In the genomic region with DNA sequence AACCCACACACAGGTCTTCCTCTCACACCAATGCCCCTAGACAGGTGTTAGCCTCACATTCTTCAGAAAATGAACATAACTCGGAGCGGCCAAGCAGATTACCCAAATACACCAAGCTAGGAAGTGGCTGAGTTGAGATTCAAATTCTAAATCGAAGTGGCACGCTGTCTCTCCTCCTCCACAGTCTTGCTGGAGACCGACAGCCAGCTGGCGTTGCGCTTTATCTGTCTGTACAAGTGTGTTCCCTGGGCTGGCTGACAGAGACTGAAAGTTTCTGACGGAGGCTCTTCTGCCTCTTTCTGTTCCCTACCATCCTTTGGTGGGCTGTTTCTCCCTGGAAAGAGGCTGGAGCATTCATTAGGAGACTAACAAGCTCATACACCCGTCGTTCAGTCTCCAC, we compare ENCODE assay signal across 28 mouse cellular contexts. TPM values are rescaled to one million over a fixed set of nuclear protein-coding genes. Genes with fewer than 3 reads are reported as not detected.
DNase-seq lines count a peak whose midpoint lies in the region; ATAC-seq and TF ChIP-seq lines count a peak whose summit lies in the region.
"Had no signal": no experiment of that assay in that cellular context is flagged by ENCODE, and none has a peak within 500 bp of the region (broad histone marks: within the 10 kb centered on the region; RNA-seq: fewer than 3 reads in every experiment).

No protein-coding gene starts in this region.

- no peak overlapping the region for H3K27ac ChIP-seq in forebrain, postnatal 0 days (ENCODE audit: low read depth, low read length)
- no peak overlapping the region for H3K27ac ChIP-seq in forebrain, embryonic 14.5 days (ENCODE audit: low read depth, low read length)
- H3K27ac ChIP-seq: forebrain, embryonic 13.5 days; limb, embryonic 15.5 days; midbrain, embryonic 10.5 days; neural tube, embryonic 12.5 days had no signal

- H3K9ac ChIP-seq in forebrain, postnatal 0 days = no peak overlapping the region
- H3K9ac ChIP-seq in forebrain, embryonic 14.5 days (ENCODE audit: low read length) = no peak overlapping the region
- H3K9ac ChIP-seq: forebrain, embryonic 13.5 days; limb, embryonic 15.5 days; liver, postnatal 0 days; neural tube, embryonic 12.5 days had no signal

- no peak for TF ChIP-seq CTCF in forebrain, postnatal 0 days (IDR thresholded peaks at IDR 0.05; ENCODE audit: low read depth)

- 76% methylated on average over 10 of the region's 10 CpGs for WGBS in forebrain, postnatal 0 days
- 83% methylated on average over 10 of the region's 10 CpGs for WGBS in forebrain, embryonic 14.5 days

- H3K36me3 ChIP-seq in forebrain, postnatal 0 days (ENCODE audit: insufficient read depth) = no peaks in the 10 kb centered on the region
- no peaks in the 10 kb centered on the region for H3K36me3 ChIP-seq in forebrain, embryonic 14.5 days (ENCODE audit: control insufficient read depth, insufficient read depth, low read length)
- H3K36me3 ChIP-seq: G1E; limb, embryonic 15.5 days; midbrain, embryonic 10.5 days; neural tube, embryonic 12.5 days had no signal

- no peaks in the 10 kb centered on the region for H3K9me3 ChIP-seq in forebrain, postnatal 0 days (ENCODE audit: low read length)
- no peaks in the 10 kb centered on the region for H3K9me3 ChIP-seq in forebrain, embryonic 14.5 days (replicated peaks; ENCODE audit: control insufficient read depth, low read length)
- H3K9me3 ChIP-seq: forebrain, embryonic 13.5 days; limb, embryonic 15.5 days; midbrain, embryonic 10.5 days; neural tube, embryonic 12.5 days had no signal

- H3K4me3 ChIP-seq in forebrain, postnatal 0 days (ENCODE audit: low read depth, low read length) = no peak overlapping the region
- no peak overlapping the region for H3K4me3 ChIP-seq in forebrain, embryonic 14.5 days (ENCODE audit: low read depth, low read length)
- H3K4me3 ChIP-seq: forebrain, embryonic 13.5 days; limb, embryonic 15.5 days; midbrain, embryonic 10.5 days; neural tube, embryonic 12.5 days had no signal

- ATAC-seq in forebrain, postnatal 0 days = no peak
- no peak for ATAC-seq in forebrain, embryonic 14.5 days
- ATAC-seq in megakaryocyte-erythroid progenitor cell, adult 5-6 weeks (replicated peaks; ENCODE audit: low FRiP score, low TSS enrichment, poor library complexity, severe bottlenecking) = no peak
- ATAC-seq: CD4-positive, CD25-positive, alpha-beta regulatory T cell, adult 4 months; forebrain, embryonic 13.5 days; hindbrain, embryonic 16.5 days; liver, postnatal 0 days had no signal

- H3K27me3 ChIP-seq in forebrain, postnatal 0 days (ENCODE audit: insufficient read depth, low read length) = no peaks in the 10 kb centered on the region
- H3K27me3 ChIP-seq in forebrain, embryonic 14.5 days (replicated peaks; ENCODE audit: control insufficient read depth, insufficient read depth, low read length) = no peaks in the 10 kb centered on the region
- H3K27me3 ChIP-seq: forebrain, embryonic 13.5 days; limb, embryonic 15.5 days; neural tube, embryonic 12.5 days had no signal

- H3K4me2 ChIP-seq in forebrain, postnatal 0 days (ENCODE audit: low read depth) = no peak overlapping the region
- no peak overlapping the region for H3K4me2 ChIP-seq in forebrain, embryonic 14.5 days (ENCODE audit: low read length)
- H3K4me2 ChIP-seq: forebrain, embryonic 13.5 days; heart, embryonic 11.5 days; limb, embryonic 15.5 days; neural tube, embryonic 12.5 days had no signal

- DNase-seq in forebrain, postnatal 0 days = peak; percentile 33
- no peak for DNase-seq in forebrain, embryonic 14.5 days (ENCODE audit: low spot score)
- peak; percentile 49 to 61 for DNase-seq in frontal cortex, postnatal 36 days (ENCODE audit: low spot score in 2 of 2)
- peak; percentile 2 to 30 for DNase-seq in left cerebral cortex, adult 9 months (ENCODE audit: low spot score in 2 of 2)
- DNase-seq in right cerebral cortex, postnatal 14 days = peak; percentile 34
- no peak for DNase-seq in gastrocnemius, postnatal 25 days
- DNase-seq in adrenal gland, postnatal 14 days = no peak
- DNase-seq: cerebellum, adult 18-20 months; cerebellum, postnatal 36 days; gastrocnemius, postnatal 36 days; heart, postnatal 36 days; kidney, adult 11 months; kidney, postnatal 25 days; liver, postnatal 0 days; lung, postnatal 36 days; thymus, adult 18-20 months had no signal

- H3K4me1 ChIP-seq in forebrain, postnatal 0 days (ENCODE audit: insufficient read depth) = no peaks in the 10 kb centered on the region
- H3K4me1 ChIP-seq in forebrain, embryonic 14.5 days (ENCODE audit: control insufficient read depth, insufficient read depth, low read length) = no peaks in the 10 kb centered on the region
- H3K4me1 ChIP-seq: forebrain, embryonic 13.5 days; limb, embryonic 15.5 days; neural tube, embryonic 12.5 days had no signal

RNA-seq across cellular contexts. Expression of a gene that starts 37.7 kb away (rescaled TPM):
- 14.1 and 18.5 TPM in 2 replicates for total RNA-seq in forebrain, postnatal 0 days (2014; rRNA removed)
- 1.5 and 2.2 TPM in 2 replicates for polyA plus RNA-seq in forebrain, postnatal 0 days (2015; fragmentation: Nextera tagmentation; extraction: Ambion mirVana)
- polyA plus RNA-seq in forebrain, embryonic 14.5 days (2014; fragmentation: Nextera tagmentation; extraction: Ambion mirVana) = 0.85 and 0.89 TPM in 2 replicates
- under 1 TPM; 0.13 to 0.15 TPM for total RNA-seq in gastrocnemius, postnatal 25 days (2021)
- total RNA-seq in adrenal gland, postnatal 14 days (2021) = 0.85 and 0.90 TPM in 2 replicates
- 0.04 TPM in 1 of 2 replicates, not detected in the other for total RNA-seq in megakaryocyte-erythroid progenitor cell, adult 5-6 weeks (2014; fragmentation: Nextera tagmentation)
- not detected in 2 replicates for total RNA-seq in megakaryocyte-erythroid progenitor cell, adult 5-6 weeks (2017)
- total RNA-seq: G1E; gastrocnemius, postnatal 36 days; monocyte, adult 5-6 weeks had no signal
- polyA plus RNA-seq: CD4-positive, CD25-positive, alpha-beta regulatory T cell, adult 4 months; G1E had no signal

RNA-seq across cellular contexts. Expression of a gene that starts 45.5 kb away (rescaled TPM):
- total RNA-seq in forebrain, postnatal 0 days (2014; rRNA removed) = not detected in 2 replicates
- polyA plus RNA-seq in forebrain, postnatal 0 days (2015; fragmentation: Nextera tagmentation; extraction: Ambion mirVana) = 0.46 TPM in 1 of 2 replicates, not detected in the other
- not detected in 2 replicates for polyA plus RNA-seq in forebrain, embryonic 14.5 days (2014; fragmentation: Nextera tagmentation; extraction: Ambion mirVana)
- not detected for total RNA-seq in gastrocnemius, postnatal 25 days (2021)
- not detected in 2 replicates for total RNA-seq in adrenal gland, postnatal 14 days (2021)
- not detected in 2 replicates for total RNA-seq in megakaryocyte-erythroid progenitor cell, adult 5-6 weeks (2014; fragmentation: Nextera tagmentation)
- total RNA-seq in megakaryocyte-erythroid progenitor cell, adult 5-6 weeks (2017) = not detected in 2 replicates
- total RNA-seq: adrenal gland, adult 18-20 months; gastrocnemius, postnatal 36 days; heart, postnatal 36 days; monocyte, adult 5-6 weeks had no signal
- polyA plus RNA-seq: brain, embryonic 14.5 days; forebrain, embryonic 13.5 days; G1E; heart, embryonic 11.5 days; hindbrain, embryonic 16.5 days; limb, embryonic 15.5 days; liver, postnatal 0 days; midbrain, embryonic 10.5 days; neural tube, embryonic 12.5 days had no signal

Comparison
In these comparisons a context has a peak if more than half of its experiments do, and no peak if none do; other contexts are left out.
1. DNase-seq: peak in forebrain, postnatal 0 days (single experiment), frontal cortex, postnatal 36 days (2 of 2), left cerebral cortex, adult 9 months (2 of 2) and right cerebral cortex, postnatal 14 days (single experiment); none in forebrain, embryonic 14.5 days (single experiment), gastrocnemius, postnatal 25 days (single experiment) and adrenal gland, postnatal 14 days (single experiment).